Mouse (Mus musculus): ENCODE results near the gene Car7. TPM values are rescaled to one million over a fixed set of nuclear protein-coding genes. Genes with fewer than 3 reads are reported as not detected.

Gene Car7
- total and polyA plus RNA-seq, 3 experiments = 2.4 to 2.9 TPM; not detected in 1

DNA sequence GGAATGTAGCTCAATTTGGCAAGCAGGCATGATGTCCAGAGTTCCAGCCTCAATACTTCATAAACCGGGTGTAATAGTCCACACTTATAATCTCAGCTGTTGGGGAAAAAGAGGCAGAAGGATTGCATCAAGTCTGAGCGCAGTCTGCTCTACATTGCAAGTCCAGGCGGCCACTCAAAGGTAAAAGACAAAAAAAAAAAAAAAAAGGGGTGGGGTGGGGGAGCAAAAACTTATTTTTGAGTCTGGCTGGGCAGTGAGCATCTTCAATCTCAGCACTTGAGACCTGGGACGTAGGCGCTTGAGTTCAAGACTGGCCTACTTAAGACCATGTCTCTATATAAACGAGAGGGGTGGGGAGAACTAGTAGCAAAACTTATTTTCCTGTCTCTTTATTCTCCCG lies 938 bp upstream of the Car7 start:
- TF ChIP-seq ETS1 (IDR thresholded peaks at IDR 0.05; ENCODE audit: low read depth, low read length) = no peak
- H3K36me3 ChIP-seq (ENCODE audit: control insufficient read depth in 1 of 2, insufficient read depth in 2 of 2, low read length in 2 of 2) = peaks cover 1 to 11% of the 10 kb centered on the region in 2 experiments; a peak in 3 of 4 replicates
- DNase-seq (ENCODE audit: low read depth, low spot score) = no peak
- peak overlapping the region; percentile 74 to 90 for H3K4me3 ChIP-seq (ENCODE audit: control insufficient read depth in 1 of 2, insufficient read depth in 1 of 2, low read depth in 2 of 2, low read length in 2 of 2)
- H3K9me3 ChIP-seq (replicated peaks; ENCODE audit: insufficient read depth, low read length) = no peaks in the 10 kb centered on the region
- peak overlapping the region; percentile 86 for H3K9ac ChIP-seq (ENCODE audit: control insufficient read depth, low read depth, low read length, poor library complexity, severe bottlenecking)
- no peaks in the 10 kb centered on the region for H3K27me3 ChIP-seq (ENCODE audit: control insufficient read depth in 1 of 2, insufficient read depth in 2 of 2, low read length in 2 of 2)
- H3K79me2 ChIP-seq (ENCODE audit: control insufficient read depth, insufficient read depth, low read length, poor library complexity) = peaks cover 21% of the 10 kb centered on the region
- peaks cover 0 to 3% of the 10 kb centered on the region in 2 experiments; a peak in 1 of 4 replicates for H3K4me1 ChIP-seq (ENCODE audit: control insufficient read depth in 1 of 2, insufficient read depth in 2 of 2, low read length in 2 of 2)
- no peak overlapping the region for H3K27ac ChIP-seq (ENCODE audit: control insufficient read depth, low read depth, low read length)

DNA sequence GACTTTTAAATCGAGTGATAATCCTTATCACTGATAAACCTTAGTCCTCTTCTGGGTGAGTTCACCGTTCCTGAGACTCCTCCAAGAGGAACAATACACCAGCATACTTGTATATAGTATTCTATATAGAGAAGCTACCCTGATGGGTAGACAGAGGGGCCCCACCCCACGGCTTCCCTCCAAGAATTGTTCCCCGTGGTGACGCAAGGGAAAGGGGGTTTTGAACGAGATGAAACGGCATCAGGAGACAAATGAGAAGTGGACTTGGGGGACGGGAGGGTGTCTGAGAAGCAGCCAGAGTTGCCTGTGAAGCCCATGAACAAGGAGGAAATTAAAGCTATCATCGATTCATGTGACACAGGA lies 271 bp downstream of the Car7 start:
- Histone ChIP-seq H3K9me3 (replicated peaks; ENCODE audit: insufficient read depth, low read length) (no peaks in the 10 kb centered on the region), H3K4me3 (ENCODE audit: control insufficient read depth in 1 of 2, insufficient read depth in 1 of 2, low read depth in 2 of 2, low read length in 2 of 2) (peak overlapping the region; percentile 54 to 90), H3K9ac (ENCODE audit: control insufficient read depth, low read depth, low read length, poor library complexity, severe bottlenecking) (peak overlapping the region; percentile 60), H3K36me3 (ENCODE audit: control insufficient read depth in 1 of 2, insufficient read depth in 2 of 2, low read length in 2 of 2) (peaks cover 0 to 17% of the 10 kb centered on the region in 2 experiments; a peak in 2 of 4 replicates), H3K4me1 (ENCODE audit: control insufficient read depth in 1 of 2, insufficient read depth in 2 of 2, low read length in 2 of 2) (peaks cover 0 to 11% of the 10 kb centered on the region in 2 experiments; a peak in 3 of 4 replicates), H3K79me2 (ENCODE audit: control insufficient read depth, insufficient read depth, low read length, poor library complexity) (peaks cover 21% of the 10 kb centered on the region), H3K27ac (ENCODE audit: control insufficient read depth, low read depth, low read length) (peak overlapping the region; percentile 63), H3K27me3 (ENCODE audit: control insufficient read depth in 1 of 2, insufficient read depth in 2 of 2, low read length in 2 of 2) (no peaks in the 10 kb centered on the region)
- TF ChIP-seq MYB (IDR thresholded peaks at IDR 0.05; ENCODE audit: low read depth, low read length) (no peak), MEF2A (IDR thresholded peaks at IDR 0.05; ENCODE audit: extremely low read depth, insufficient replicate concordance, low read depth, low read length, poor library complexity, severe bottlenecking) (no peak), MAZ (IDR thresholded peaks at IDR 0.05; ENCODE audit: low read depth, low read length) (no peak), ZKSCAN1 (IDR thresholded peaks at IDR 0.05; ENCODE audit: low read depth, low read length) (no peak), RCOR1 (IDR thresholded peaks at IDR 0.05; ENCODE audit: low read depth, low read length) (no peak), ELF1 (IDR thresholded peaks at IDR 0.05; ENCODE audit: low read depth, low read length) (no peak), GABPA (IDR thresholded peaks at IDR 0.05; ENCODE audit: low read depth, low read length) (no peak), SIN3A (IDR thresholded peaks at IDR 0.05; ENCODE audit: low read length) (no peak; the same call in 1 of the 2 replicates), ZMIZ1 (IDR thresholded peaks at IDR 0.05; ENCODE audit: low read depth, low read length) (no peak), MXI1 (IDR thresholded peaks at IDR 0.05; ENCODE audit: low read depth, low read length) (peak; percentile 14; the same call in 1 of the 2 replicates), ETS1 (IDR thresholded peaks at IDR 0.05; ENCODE audit: low read depth, low read length) (0 out of 2 replicates have a peak, but pooled peaks have one; percentile 49), MAFK (IDR thresholded peaks at IDR 0.05; ENCODE audit: borderline replicate concordance, low read depth, low read length) (no peak), CTCF (IDR thresholded peaks at IDR 0.05 in 2 of 3, conservative IDR thresholded peaks at IDR 0.05 in 1 of 3; ENCODE audit: control insufficient read depth in 1 of 3, insufficient read depth in 1 of 3, low read depth in 2 of 3, low read length in 3 of 3, poor library complexity in 1 of 3, severe bottlenecking in 1 of 3) (no peak), TBP (IDR thresholded peaks at IDR 0.05; ENCODE audit: low read depth, low read length) (no peak)
- DNase-seq (ENCODE audit: low read depth, low spot score) = peak; percentile 82

DNA sequence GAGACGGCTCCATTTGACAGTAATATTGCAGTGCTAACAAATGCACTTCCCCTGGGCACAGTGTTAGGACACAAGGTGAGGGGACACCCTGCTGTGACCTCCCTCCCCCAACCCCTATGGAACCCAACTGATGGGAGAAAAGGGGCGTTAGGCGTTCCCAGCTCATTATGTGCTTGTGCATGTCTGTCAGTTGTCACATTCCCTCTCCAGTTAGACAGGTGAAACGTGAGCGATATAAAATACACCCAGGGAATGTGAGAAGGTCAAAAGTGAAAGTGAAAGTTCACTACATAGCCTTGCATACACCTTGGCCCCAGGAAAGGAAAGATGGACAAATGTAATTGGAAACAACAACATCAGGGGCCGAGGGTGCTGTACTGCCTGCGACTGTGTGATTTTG lies 889 bp downstream of the Car7 start:
- DNase-seq (ENCODE audit: low read depth, low spot score) = peak; percentile 57
- Histone ChIP-seq H3K27me3 (ENCODE audit: control insufficient read depth in 1 of 2, insufficient read depth in 2 of 2, low read length in 2 of 2) (no peaks in the 10 kb centered on the region), H3K4me1 (ENCODE audit: control insufficient read depth in 1 of 2, insufficient read depth in 2 of 2, low read length in 2 of 2) (peaks cover 3 to 18% of the 10 kb centered on the region in 2 experiments; a peak in 3 of 4 replicates), H3K36me3 (ENCODE audit: control insufficient read depth in 1 of 2, insufficient read depth in 2 of 2, low read length in 2 of 2) (peaks cover 0 to 20% of the 10 kb centered on the region in 2 experiments; a peak in 2 of 4 replicates), H3K9me3 (replicated peaks; ENCODE audit: insufficient read depth, low read length) (no peaks in the 10 kb centered on the region), H3K9ac (ENCODE audit: control insufficient read depth, low read depth, low read length, poor library complexity, severe bottlenecking) (peak overlapping the region; percentile 60), H3K79me2 (ENCODE audit: control insufficient read depth, insufficient read depth, low read length, poor library complexity) (peaks cover 21% of the 10 kb centered on the region), H3K4me3 (ENCODE audit: control insufficient read depth in 1 of 2, insufficient read depth in 1 of 2, low read depth in 2 of 2, low read length in 2 of 2) (peak overlapping the region; percentile 54 to 90), H3K27ac (ENCODE audit: control insufficient read depth, low read depth, low read length) (peak overlapping the region; percentile 63)
- TF ChIP-seq RCOR1 (IDR thresholded peaks at IDR 0.05; ENCODE audit: low read depth, low read length) = no peak
- 0 out of 2 replicates have a peak, but pooled peaks have one; percentile 14 for TF ChIP-seq BHLHE40 (IDR thresholded peaks at IDR 0.05; ENCODE audit: borderline replicate concordance, low read depth, low read length)
- TF ChIP-seq HCFC1 (IDR thresholded peaks at IDR 0.05; ENCODE audit: low read depth, low read length) = peak; percentile 38; the same call in 1 of the 2 replicates
- peak; percentile 58; the same call in 1 of the 2 replicates for TF ChIP-seq MXI1 (IDR thresholded peaks at IDR 0.05; ENCODE audit: low read depth, low read length)
- TF ChIP-seq ETS1 (IDR thresholded peaks at IDR 0.05; ENCODE audit: low read depth, low read length) = peak; percentile 6; the same call in 1 of the 2 replicates
- no peak for TF ChIP-seq MYB (IDR thresholded peaks at IDR 0.05; ENCODE audit: low read depth, low read length)
- TF ChIP-seq MAX (IDR thresholded peaks at IDR 0.05; ENCODE audit: low read length) = peak; percentile 41; the same call in 1 of the 2 replicates
- TF ChIP-seq SIN3A (IDR thresholded peaks at IDR 0.05; ENCODE audit: low read length) = peak; percentile 72

All from MEL (cell line).